Mouse (Mus musculus): Measurements from ENCODE around the gene Ciita.

GRCm38 (mm10) chr16:10441761-10442160 lies 38.1 kb upstream of the Ciita start:
- TF ChIP-seq CTCF (IDR thresholded peaks at IDR 0.05; ENCODE audit: borderline replicate concordance, extremely low read depth, insufficient read depth, insufficient read length): no peak
- no peak for TF ChIP-seq POLR2A (IDR thresholded peaks at IDR 0.05; ENCODE audit: borderline replicate concordance, extremely low read depth, insufficient read depth, insufficient read length, poor library complexity, severe bottlenecking)

All from brain, embryonic 14.5 days (tissue).